Mouse (Mus musculus) forebrain, postnatal 0 days (tissue): Measurements from ENCODE around the gene Muc5b. TPM values are rescaled to one million over a fixed set of nuclear protein-coding genes. Genes with fewer than 3 reads are reported as not detected.
A peak's percentile ranks its signal among the peaks of the same experiment; 100 is the strongest.

Experiments
- ATAC-seq: fragments of 200-750 bp; cut with Nextera tagmentation; 2 replicates; pipeline ENCODE4 v1.8.0; 2017; ENCODE audit warnings: mild to moderate bottlenecking, moderate library complexity
- DNase-seq: peaks from one replicate; pipeline ENCODE4 v3.0.0-alpha.2; 2015
- H3K27ac ChIP-seq: fragments of 300-500 bp; sonication (generic); 2 replicates; pipeline ENCODE4 v1.5.1; 2014; ENCODE audit warnings: low read depth, mild to moderate bottlenecking, antibody characterized with exemption, low read length, moderate library complexity, mixed read lengths
- H3K27me3 ChIP-seq: fragments of 300-500 bp; sonication (generic); 2 replicates; pipeline ENCODE4 v1.6.1; 2014; ENCODE audit warnings: mild to moderate bottlenecking, low read length, mixed read lengths; ENCODE audit not compliant: insufficient read depth
- H3K36me3 ChIP-seq: fragments of 300-500 bp; sonication (generic); 2 replicates; pipeline ENCODE4 v1.6.1; 2014; ENCODE audit warnings: mild to moderate bottlenecking, moderate library complexity; ENCODE audit not compliant: insufficient read depth
- H3K4me1 ChIP-seq: fragments of 300-500 bp; sonication (generic); 2 replicates; pipeline ENCODE4 v1.6.1; 2014; ENCODE audit warnings: antibody characterized with exemption; ENCODE audit not compliant: insufficient read depth
- H3K4me2 ChIP-seq: fragments of 300-500 bp; sonication (generic); 2 replicates; pipeline ENCODE4 v1.6.1; 2014; ENCODE audit warnings: low read depth, mild to moderate bottlenecking, moderate library complexity
- H3K4me3 ChIP-seq: fragments of 300-500 bp; sonication (generic); 2 replicates; pipeline ENCODE4 v1.5.1; 2014; ENCODE audit warnings: low read depth, low read length, mixed read lengths
- H3K9ac ChIP-seq: fragments of 300-500 bp; sonication (generic); 2 replicates; pipeline ENCODE4 v1.6.1; 2014; ENCODE audit warnings: mild to moderate bottlenecking
- H3K9me3 ChIP-seq: fragments of 300-500 bp; sonication (generic); 2 replicates; pipeline ENCODE4 v1.6.1; 2016; ENCODE audit warnings: low read length
- CTCF ChIP-seq: sonication (generic); IDR thresholded peaks from 2 replicates; pipeline ENCODE4 v1.5.1; 2016; ENCODE audit warnings: antibody characterized with exemption, control low read depth, low read depth
- WGBS: fragments of 180-500 bp; shearing (Covaris S2); extraction: QIAGEN DNeasy Blood & Tissue Kit; methylation state at CpG from one replicate; pipeline ENCODE4 v1.1.7; 2014; 5-methylcytosine and 5-hydroxymethylcytosine counted together
- polyA plus RNA-seq: library from polyadenylated mRNA; unstranded; fragments of >200 nt; fragmentation: Nextera tagmentation; extraction: Ambion mirVana; gene quantifications from 2 replicates; pipeline ENCODE4 v1.2.1, GENCODE M21; 2015
- total RNA-seq: library from RNA; depleted of rRNA; stranded (reverse); fragments of >200 nt; gene quantifications from 2 replicates; pipeline ENCODE4 v1.2.3, GENCODE M21; 2014

The Muc5b gene
- total and polyA plus RNA-seq, 2 experiments from 2014 or later: 0.01 TPM; not detected in 1

DNA sequence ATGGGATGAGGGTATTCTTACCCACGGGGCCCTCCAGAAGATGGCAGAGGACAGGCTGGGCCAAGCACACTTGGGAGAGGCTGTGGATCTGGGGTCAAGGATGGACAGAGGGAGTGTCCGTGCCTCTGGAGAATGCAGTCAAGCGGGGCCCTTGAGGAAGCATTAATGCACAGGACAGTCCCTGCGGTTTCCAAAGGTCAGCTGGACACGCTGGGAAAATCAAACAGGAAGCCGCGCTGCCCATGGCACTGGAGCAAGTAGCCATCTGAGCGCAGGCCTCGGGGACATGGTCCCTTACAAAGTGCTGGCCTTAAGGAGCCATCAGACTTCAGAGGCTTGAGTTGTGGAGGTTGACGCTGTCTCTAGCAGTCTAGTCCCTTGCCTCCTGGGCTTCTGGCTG, 1.5 kb downstream of the Muc5b start:
- Histone ChIP-seq H3K27ac (no peak overlapping the region), H3K4me2 (no peak overlapping the region), H3K4me1 (no peaks in the 10 kb centered on the region), H3K36me3 (no peaks in the 10 kb centered on the region), H3K27me3 (no peaks in the 10 kb centered on the region), H3K9me3 (no peaks in the 10 kb centered on the region), H3K4me3 (no peak overlapping the region), H3K9ac (no peak overlapping the region)
- 92% methylated on average over 10 of the region's 10 CpGs for WGBS
- no peak for TF ChIP-seq CTCF
- ATAC-seq: no peak
- DNase-seq: no peak

DNA sequence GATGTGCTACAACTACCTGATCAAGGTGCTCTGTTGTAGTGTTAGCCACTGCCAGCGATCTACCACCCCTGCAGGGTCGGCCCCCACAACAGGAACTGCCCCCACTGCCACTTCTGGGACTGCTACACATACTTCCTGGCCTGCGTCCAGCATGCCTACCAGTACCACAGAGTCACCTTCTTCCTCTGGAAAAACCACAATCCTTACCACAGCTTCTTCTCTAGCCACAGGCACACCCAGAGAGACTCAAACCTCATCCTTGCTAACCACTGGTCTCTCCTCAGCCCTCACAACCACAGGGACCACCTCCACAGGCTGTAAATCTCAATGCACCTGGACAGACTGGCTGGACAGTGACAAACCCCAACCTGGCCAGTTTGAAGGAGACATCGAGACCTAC, 22.2 kb downstream of the Muc5b start:
- 95% methylated on average over 4 of the region's 4 CpGs for WGBS
- Histone ChIP-seq H3K27me3 (no peaks in the 10 kb centered on the region), H3K27ac (no peak overlapping the region), H3K4me1 (no peaks in the 10 kb centered on the region), H3K36me3 (no peaks in the 10 kb centered on the region), H3K4me3 (no peak overlapping the region), H3K9me3 (no peaks in the 10 kb centered on the region), H3K4me2 (no peak overlapping the region), H3K9ac (no peak overlapping the region)
- ATAC-seq (no peak), DNase-seq (no peak)
- TF ChIP-seq CTCF: no peak

DNA sequence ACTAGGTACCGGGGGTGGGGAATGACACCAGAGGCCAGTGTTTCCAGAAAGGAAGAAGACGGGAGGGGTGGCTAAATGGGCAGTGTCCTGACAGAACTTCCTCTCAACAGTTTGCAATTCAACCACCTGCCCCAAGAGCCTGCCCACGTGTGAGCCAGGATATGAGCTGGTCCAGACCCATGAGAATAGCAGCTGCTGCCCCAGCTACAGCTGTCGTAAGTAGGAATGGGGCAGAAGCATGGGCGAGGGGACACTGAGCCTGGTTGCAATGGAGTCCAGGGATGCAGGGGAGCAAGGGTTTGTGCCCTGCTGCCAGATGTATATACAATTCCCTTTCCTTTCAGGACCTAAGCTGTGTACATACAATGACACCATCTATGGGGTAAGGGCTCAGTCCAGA, 30.8 kb downstream of the Muc5b start:
- ATAC-seq: no peak
- no peak overlapping the region for H3K27ac ChIP-seq
- H3K9me3 ChIP-seq: no peaks in the 10 kb centered on the region
- no peaks in the 10 kb centered on the region for H3K4me1 ChIP-seq
- no peak overlapping the region for H3K4me3 ChIP-seq
- H3K27me3 ChIP-seq: no peaks in the 10 kb centered on the region
- H3K4me2 ChIP-seq: no peak overlapping the region
- DNase-seq: no peak
- no peak for TF ChIP-seq CTCF
- H3K9ac ChIP-seq: no peak overlapping the region
- peaks cover 24% of the 10 kb centered on the region for H3K36me3 ChIP-seq
- 79% methylated on average over 5 of the region's 5 CpGs for WGBS

DNA sequence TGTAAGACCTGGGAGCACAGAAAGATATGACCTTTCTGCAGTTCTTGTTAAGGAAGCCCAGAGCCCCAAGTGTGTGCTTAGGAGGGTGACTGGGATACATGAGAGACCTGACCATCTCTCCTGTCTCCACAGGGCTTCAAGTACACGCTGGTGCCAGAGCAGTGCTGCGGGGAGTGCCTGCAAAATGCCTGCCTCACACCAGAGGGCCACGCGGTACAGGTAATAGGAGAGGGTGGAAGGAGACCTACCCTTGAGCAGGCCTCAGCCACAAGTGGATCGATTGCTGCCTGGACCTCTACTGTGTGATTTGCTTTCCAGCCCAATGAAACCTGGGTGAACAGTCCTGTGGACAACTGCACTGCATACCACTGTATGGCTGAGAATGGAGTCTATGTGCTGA, 31.7 kb downstream of the Muc5b start:
- Histone ChIP-seq H3K9ac (no peak overlapping the region), H3K36me3 (peaks cover 27% of the 10 kb centered on the region), H3K4me2 (no peak overlapping the region), H3K9me3 (no peaks in the 10 kb centered on the region), H3K27me3 (no peaks in the 10 kb centered on the region), H3K27ac (no peak overlapping the region), H3K4me3 (no peak overlapping the region), H3K4me1 (no peaks in the 10 kb centered on the region)
- ATAC-seq (0 out of 2 replicates have a peak, but pooled peaks have one; percentile 12), DNase-seq (no peak)
- TF ChIP-seq CTCF: peak; percentile 29; the same call in 1 of the 2 replicates
- 85% methylated on average over 5 of the region's 5 CpGs for WGBS

DNA sequence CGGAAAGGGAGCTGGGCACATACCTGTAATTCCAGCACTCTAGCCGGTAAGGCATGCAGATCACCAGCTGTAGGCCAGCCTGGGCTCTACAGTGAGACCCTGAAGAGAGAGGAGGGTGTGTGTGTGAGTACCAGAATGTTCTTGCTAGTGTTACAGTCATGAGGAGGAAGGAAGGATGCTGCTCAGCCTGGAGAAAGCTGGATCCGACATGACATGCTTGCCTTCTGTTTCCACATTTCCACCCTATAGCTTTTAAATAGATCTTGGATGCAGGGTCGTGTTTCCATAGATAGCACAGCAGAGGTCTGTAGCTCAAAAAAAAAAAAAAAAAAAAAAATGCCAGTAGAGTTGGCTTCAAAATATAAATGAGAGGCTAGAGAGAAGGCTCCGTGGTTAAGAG, 36.0 kb downstream of the Muc5b start:
- H3K27me3 ChIP-seq: no peaks in the 10 kb centered on the region
- DNase-seq (no peak), ATAC-seq (peak; percentile 64)
- no peaks in the 10 kb centered on the region for H3K9me3 ChIP-seq
- H3K36me3 ChIP-seq: peaks cover 41% of the 10 kb centered on the region
- H3K4me3 ChIP-seq: no peak overlapping the region
- no peaks in the 10 kb centered on the region for H3K4me1 ChIP-seq
- 84% methylated on average over 5 of the region's 5 CpGs for WGBS
- TF ChIP-seq CTCF: no peak
- H3K4me2 ChIP-seq: no peak overlapping the region
- H3K9ac ChIP-seq: no peak overlapping the region
- 0 out of 2 replicates have a peak overlapping the region, but pooled peaks have one; percentile 23 for H3K27ac ChIP-seq

DNA sequence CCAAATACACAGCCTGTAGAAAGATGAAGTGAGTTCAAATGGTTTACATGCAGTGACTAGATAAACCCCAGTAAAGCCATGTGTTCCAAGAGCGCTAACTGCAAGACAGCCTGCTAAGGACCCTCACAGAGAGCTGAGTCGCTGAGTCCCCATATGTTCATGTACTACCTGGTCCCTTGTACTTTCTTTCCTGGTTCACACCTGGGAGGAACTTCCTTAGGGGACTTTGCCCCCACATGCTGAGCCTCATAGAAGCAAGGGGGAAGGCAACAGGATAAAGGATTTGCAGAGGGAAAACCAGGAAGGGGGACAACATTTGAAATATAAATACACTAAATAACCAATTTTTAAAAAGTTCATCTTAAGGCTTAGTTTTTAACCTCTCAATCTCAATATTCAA, 39.9 kb downstream of the Muc5b start:
- DNase-seq (no peak), ATAC-seq (no peak)
- no peak overlapping the region for H3K4me2 ChIP-seq
- H3K4me1 ChIP-seq: no peaks in the 10 kb centered on the region
- no peak overlapping the region for H3K4me3 ChIP-seq
- no peak overlapping the region for H3K9ac ChIP-seq
- no peaks in the 10 kb centered on the region for H3K9me3 ChIP-seq
- no peaks in the 10 kb centered on the region for H3K27me3 ChIP-seq
- no peak overlapping the region for H3K27ac ChIP-seq
- no peak for TF ChIP-seq CTCF
- H3K36me3 ChIP-seq: peaks cover 60% of the 10 kb centered on the region
- WGBS: 93% methylated on average over 2 of the region's 2 CpGs

DNA sequence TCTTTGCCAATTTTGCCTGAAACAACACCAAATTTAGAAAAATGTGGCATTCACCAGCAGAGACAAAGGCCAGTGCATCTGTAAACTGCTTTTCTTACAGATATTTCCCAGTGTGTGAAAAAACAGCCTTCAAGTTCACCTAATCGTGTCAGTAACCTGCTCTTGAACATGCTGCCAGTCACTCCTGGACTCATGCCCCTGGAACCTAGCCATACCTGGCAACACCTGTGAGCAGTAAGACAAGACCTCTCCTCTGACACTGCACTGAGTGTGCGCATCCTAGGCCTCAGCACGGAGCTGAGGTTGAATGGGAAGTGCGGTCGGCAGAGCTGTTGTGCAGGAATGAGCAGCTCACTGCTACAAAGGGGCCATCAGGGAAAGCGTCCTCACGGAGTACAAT, 53.3 kb downstream of the Muc5b start:
- Histone ChIP-seq H3K4me3 (no peak overlapping the region), H3K4me2 (no peak overlapping the region), H3K27me3 (no peaks in the 10 kb centered on the region), H3K9ac (no peak overlapping the region), H3K9me3 (no peaks in the 10 kb centered on the region), H3K27ac (no peak overlapping the region), H3K36me3 (peaks cover 58% of the 10 kb centered on the region), H3K4me1 (peaks cover 6% of the 10 kb centered on the region; the same call in 1 of the 2 replicates)
- DNase-seq (no peak), ATAC-seq (no peak)
- WGBS: 92% methylated on average over 7 of the region's 7 CpGs
- TF ChIP-seq CTCF: no peak
